Mouse (Mus musculus) forelimb bud, embryonic 11.5 days (tissue): ENCODE data around the gene Glcci1.
"Not testable (repeated sequence)": the region's sequence is repeated elsewhere in the genome, so short reads cannot be mapped to it uniquely, and the experiment has no call there.

Experiments used
- DNase-seq: peaks from one replicate; pipeline ENCODE4 v3.0.0-alpha.2; 2012; ENCODE audit warnings: low read depth, low spot score

Glcci1 gene

GRCm38 (mm10) chr6:8495109-8495826 lies 14.1 kb upstream of the Glcci1 start:
- DNase-seq, result no peak

DNA sequence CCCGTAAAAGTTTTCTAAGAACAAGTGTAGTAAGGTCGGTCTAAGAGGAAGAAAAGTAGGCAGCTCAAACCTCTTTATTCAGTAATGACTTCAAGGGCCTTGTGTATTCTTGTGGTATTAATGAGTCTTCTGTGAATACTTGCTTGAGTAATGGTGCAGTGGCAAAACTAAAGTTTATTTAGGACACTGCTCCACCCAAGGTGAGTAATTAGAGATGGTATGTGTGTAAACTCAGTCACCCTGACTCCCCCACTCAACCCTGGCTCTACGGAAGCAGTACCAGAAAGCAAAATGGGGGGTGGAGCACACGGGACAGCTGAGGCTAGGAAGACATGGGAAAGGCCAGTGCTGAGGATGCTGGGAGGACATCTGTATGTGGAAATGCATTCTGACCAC lies 13.6 kb upstream of the Glcci1 start:
- no peak for DNase-seq

- peak; percentile 62 for DNase-seq
These were observed 12.0 kb upstream of the Glcci1 start for GRCm38 (mm10) chr6:8497234-8497867.

GRCm38 (mm10) chr6:8497868-8498257 lies 11.5 kb upstream of the Glcci1 start:
- peak; percentile 39 for DNase-seq

- DNase-seq, result no peak
These were observed 10.4 kb upstream of the Glcci1 start for GRCm38 (mm10) chr6:8498961-8499360.

- no peak for DNase-seq
These were observed 5.4 kb upstream of the Glcci1 start for GRCm38 (mm10) chr6:8503953-8504352.

DNA sequence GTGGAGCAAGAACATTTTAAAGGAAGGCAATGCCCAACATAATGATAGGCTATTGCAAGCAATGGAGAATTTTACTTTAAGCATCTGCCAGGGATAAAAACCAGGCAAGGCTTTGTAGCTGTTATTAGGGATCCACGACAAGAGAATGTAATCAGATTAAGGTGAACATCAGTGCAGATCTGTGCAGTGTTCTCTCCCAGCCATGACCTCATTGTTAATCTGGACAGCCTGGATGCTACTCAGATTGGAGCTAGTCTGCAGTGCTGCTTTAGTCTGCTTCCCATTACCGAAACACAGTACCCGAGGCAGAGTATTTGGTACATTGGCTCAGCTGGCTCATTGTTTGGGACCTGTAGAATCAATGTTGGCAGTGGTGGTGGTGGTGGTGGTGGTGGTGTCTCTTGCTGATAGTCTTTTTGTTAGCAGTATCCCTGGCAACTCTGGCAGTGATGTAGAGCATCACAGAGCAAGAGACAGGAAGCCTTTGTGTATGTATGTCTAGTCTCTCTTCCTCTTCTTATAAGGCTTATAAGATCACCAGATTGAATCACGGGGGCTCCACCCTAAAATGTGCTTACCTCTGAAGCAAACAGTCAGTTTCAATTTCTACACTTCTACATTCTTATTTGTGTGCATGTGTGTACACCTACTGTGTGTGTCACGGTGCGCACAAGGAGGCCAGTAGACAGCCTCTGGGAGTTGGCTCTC lies 4.7 kb upstream of the Glcci1 start:
- no peak for DNase-seq

- no peak for DNase-seq
These were observed 2.8 kb upstream of the Glcci1 start for GRCm38 (mm10) chr6:8506631-8507030.

DNA sequence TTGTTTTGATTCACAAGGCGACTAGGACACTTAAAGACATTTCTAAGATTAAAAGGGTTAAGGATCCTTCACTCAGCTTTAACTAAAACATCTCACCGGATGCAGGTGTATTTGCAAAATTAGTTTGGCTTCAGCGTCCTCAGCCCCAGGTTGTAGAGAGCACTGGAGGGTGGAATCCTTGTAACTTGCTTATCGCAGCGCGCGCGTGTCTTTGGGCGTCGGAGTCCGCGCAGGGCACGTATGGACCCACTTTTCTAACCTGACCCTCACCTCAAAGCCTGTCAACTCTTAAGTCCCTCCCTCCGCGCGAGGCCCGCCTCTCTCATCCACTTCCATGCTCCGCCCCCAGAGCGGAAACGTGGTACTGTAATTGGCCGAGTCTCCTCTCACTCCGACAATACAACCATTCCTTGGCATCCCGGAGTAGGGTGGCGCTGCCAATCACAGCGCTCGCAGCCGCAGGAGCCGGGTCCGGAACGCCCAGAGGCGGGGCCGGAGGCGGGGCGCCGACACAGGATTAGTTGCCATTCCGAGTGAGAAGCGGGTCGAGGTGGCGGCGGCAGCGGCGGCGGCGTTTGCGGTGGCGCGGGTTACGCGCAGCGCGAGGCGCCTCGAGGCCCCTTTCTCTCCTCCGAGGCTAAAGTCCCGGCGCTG lies 390 bp upstream of the Glcci1 start:
- DNase-seq, result peak; percentile 98

GRCm38 (mm10) chr6:8509961-8510863 lies 812 bp downstream of the Glcci1 start:
- DNase-seq, result peak; percentile 18

DNA sequence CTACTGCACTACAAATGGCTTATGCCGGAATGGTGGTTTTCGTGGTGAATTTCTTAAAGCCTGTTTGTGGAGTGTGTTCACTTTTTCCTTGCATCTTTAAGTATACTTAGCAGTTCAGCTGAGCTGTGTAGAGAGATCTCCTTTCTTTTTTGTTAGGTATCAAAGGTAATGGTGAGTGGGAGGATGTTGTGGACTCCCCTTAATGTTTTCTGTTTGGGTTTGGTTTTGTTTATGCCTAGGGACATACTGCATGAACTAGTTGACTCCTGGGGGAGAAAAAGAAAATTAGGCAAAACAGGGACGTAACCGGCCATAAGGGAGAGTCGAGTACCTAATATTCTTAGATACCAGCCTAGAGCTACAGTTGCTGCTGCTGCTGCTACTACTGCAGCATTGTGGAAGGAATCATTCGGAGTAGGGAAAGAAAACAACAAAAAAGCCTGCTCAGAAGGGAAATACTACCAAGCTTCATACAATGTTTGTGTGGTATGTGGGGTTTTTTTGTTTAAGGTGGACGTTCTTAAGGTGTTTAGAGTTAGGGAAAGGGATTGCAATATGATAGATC lies 1.5 kb downstream of the Glcci1 start:
- DNase-seq, result no peak

DNA sequence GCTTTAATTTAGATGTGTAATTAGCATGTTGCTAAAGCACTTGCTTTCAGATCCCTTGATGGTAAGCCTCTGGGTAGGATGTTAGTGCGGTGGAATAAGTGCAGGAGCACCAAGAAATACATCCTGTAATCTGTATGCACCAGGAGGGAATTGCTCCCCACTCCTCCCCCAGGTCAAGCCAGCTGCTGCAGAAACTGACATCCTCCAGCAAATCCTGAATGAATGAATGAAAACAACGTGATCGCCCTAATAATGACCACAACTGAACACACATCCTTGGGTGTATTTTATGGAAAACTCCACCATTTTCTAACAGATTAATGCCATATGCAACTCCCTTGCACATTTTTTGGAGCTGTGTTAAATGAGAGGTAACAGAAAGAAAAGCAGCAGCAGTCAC lies 2.0 kb downstream of the Glcci1 start:
- peak; percentile 35 for DNase-seq

DNA sequence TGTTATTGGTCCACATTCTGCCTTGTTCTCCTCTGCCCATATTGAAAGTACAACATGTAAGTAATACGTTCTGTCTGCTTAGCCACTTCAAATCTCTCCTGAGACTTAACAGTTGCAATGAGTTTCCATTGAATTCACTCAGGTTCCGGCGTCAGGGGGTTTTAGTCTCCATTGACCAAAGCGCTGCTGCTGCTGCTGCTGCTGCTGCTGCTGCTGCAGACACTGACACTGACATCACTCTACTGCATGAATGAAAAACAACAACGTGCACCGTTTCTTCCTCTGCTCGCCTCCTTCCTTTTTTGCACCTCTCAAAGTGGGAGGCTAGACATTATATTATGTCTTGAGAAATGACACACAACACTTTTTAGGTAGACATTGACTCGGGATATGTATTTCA lies 3.0 kb downstream of the Glcci1 start:
- no peak for DNase-seq

DNA sequence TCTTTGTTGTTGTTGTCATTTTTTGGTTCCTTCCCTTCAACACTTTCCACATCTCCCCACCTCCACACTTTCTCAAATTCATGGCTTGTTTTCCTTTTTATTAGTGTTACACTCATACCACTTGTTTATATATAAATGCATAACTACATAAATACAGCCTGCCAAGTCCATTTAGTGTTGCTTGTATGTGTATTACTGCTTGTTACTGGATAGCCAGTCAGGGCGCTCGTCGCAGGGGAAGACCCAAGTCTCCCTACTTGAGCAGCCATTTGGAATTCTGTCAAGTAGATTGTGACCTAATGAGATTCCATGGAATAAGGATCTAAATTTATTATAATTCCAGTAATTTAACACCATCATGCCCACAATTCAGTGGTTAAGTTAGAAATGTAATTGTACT lies 10.3 kb downstream of the Glcci1 start:
- DNase-seq, result no peak

GRCm38 (mm10) chr6:8521231-8521630 lies 11.8 kb downstream of the Glcci1 start:
- no peak for DNase-seq

- no peak for DNase-seq
These were observed 15.3 kb downstream of the Glcci1 start for GRCm38 (mm10) chr6:8524717-8525116.

DNA sequence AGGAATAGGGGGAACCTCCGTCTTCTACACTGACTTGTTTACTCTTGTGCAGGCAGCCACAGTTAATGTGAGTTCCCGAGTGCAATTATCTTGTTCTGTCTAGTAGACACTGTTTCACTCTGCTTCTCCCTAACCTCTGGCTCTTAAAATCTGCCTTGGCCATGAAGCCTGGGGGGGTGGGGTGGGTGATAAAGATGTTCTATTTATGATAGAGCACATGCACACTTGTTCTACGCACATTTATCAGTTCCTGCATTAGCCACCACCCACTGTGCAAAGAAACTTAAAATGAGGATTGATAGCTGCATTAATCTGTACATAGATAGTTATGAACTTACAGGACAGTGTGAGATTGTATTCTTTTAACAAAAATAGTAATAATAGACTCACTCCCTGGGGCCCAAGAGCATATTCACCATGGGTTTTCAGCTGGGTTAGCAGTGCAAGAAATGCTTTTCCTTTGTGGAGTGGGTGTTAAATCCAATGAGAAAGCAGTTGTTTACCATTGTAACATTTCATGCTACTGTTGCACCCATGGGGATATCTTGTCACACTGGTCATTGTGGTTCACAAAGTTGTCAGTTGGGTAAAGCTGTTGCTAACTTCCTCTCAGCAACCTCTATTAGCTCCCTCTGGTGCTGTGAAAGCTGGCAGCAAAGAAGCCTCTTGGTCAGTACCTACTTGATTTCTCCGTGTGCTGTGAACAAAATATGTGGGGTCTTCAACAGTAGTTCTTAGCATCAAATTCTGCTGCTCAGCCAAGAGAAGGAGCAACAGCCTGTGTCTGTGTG lies 21.9 kb downstream of the Glcci1 start:
- no peak for DNase-seq

DNA sequence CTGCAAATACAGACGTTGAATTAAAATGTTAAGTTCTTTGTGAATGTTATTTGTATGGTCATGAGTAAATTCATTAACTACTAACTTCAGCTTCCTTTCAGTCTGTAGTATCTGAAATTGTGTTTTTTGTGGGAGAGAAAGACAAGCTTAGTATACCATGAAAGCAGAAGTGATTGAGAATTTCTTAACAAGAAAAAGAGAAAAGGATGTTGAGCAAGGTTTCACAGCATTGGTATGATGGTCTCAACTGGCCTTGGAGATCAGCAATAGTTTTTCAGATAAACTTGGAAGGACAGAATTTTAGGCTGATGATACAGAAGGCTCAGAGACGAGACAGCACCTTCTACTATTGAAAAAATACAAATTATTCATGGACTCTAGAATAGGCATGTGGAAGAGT lies 27.5 kb downstream of the Glcci1 start:
- no peak for DNase-seq

GRCm38 (mm10) chr6:8541531-8541930 lies 32.1 kb downstream of the Glcci1 start:
- not testable (repeated sequence) for DNase-seq

DNA sequence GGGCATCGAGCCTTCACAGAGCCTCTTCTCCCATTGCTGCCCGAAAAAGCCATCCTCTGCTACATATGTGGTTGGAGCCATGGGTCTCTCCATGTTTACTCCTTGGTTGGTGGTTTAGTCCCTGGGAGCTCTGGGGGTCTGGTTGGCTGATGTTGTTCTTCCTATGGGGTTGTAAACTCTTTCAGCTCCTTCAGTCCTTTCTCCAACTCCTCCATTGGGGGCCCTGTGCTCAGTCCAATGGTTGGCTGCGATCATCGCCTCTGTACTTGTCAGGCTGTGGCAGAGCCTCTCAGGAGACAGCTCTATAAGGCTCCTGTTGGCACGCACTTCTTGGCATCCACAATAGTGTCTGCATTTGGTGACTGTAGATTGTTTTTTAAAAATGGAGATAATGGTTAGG lies 35.4 kb downstream of the Glcci1 start:
- no peak for DNase-seq
